Mouse (Mus musculus): ENCODE measurements around the gene Rps6ka5.
A peak's percentile ranks its signal among the peaks of the same experiment; 100 is the strongest.

Gene Rps6ka5

GRCm38 (mm10) chr12:100655972-100656371 is 70.8 kb downstream of the Rps6ka5 start:
- DNase-seq = no peak

- DNase-seq = no peak
Observed at GRCm38 (mm10) chr12:100641936-100642335, 84.8 kb downstream of the Rps6ka5 start.

DNA sequence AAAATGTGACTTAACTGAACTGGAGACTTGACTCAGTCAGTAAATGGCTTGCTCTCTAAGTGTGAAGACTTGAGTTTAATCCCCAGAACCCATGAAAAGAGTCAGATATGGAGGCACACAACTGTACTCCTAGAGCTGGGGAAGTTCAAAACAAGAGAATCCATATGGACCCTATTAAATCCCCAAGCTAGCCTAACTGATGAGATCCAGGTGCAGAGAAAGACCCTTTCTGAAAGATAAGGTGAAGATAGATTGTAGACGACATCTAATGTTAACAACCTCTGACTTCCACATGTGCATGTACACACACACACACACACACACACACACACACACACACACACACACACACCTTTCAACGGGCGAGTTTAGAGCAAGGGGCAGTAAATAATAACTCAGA is 86.1 kb downstream of the Rps6ka5 start:
- no peak for DNase-seq

DNA sequence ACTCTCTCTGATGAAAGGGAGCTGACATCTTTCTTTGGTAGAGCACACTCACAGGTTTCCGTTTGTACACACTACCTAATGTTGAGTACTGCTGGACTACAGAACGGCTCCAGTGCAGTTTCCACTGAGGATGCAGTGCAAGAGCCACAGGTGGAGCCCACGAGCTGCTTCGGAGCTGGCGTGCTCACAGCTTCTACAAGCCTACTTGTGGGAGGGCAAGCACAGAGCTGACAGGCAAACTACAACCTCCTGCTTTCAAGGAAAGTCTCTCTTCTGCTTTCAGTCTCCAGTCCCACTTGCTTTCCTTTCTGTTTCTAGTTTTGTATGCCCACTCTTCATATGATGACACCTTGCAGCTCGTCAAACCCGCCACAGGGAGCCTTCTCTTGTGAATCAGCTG is 87.1 kb downstream of the Rps6ka5 start:
- peak; percentile 53 to 61 for DNase-seq

- no peak for DNase-seq
Observed at GRCm38 (mm10) chr12:100637886-100638285, 88.9 kb downstream of the Rps6ka5 start.

GRCm38 (mm10) chr12:100636733-100637132 is 90.0 kb downstream of the Rps6ka5 start:
- DNase-seq = no peak

- DNase-seq = no peak
Observed at GRCm38 (mm10) chr12:100636299-100636633, 90.5 kb downstream of the Rps6ka5 start.

DNA sequence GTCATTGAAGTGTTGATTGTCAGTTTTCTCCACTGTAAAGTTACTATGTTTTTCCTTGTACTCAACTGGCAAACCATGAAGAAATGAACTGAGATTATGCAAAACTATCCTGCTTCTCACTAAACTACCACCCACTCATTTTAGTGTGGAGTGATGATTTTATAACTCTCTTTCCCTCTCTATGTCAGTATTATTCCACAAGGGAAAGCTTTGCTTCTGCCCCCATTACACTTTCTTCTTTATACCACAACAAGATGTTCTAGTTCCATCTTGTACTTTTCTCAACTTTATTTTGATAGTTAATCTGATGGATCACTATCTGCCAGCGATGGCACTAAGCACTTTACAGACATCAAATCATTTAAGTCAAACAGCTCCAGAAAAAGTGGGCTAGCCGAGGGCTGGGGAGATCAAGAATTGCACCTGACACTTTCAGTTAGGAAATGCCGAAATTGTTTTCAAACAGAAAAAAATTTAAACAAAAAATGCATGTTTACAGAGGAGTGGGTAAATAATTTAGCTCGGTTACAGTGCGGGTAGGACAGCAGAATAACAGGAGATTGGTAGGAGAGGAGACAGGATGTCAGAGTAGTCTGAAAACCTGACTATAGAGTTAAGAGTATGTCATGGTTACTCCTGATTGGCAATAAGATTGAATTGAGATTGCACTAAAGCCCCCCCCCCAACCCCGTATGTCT is 91.0 kb downstream of the Rps6ka5 start:
- no peak for DNase-seq

- peak in 1 of 2 experiments; percentile 22 for DNase-seq
Observed at GRCm38 (mm10) chr12:100633231-100633630, 93.6 kb downstream of the Rps6ka5 start.

- DNase-seq = peak; percentile 40 to 69
Observed at GRCm38 (mm10) chr12:100631286-100631685, 95.5 kb downstream of the Rps6ka5 start.

- peak; percentile 25 to 43 for DNase-seq
Observed at GRCm38 (mm10) chr12:100629126-100629920, 97.5 kb downstream of the Rps6ka5 start.

- no peak for DNase-seq
Observed at GRCm38 (mm10) chr12:100626991-100627677, 99.6 kb downstream of the Rps6ka5 start.

DNA sequence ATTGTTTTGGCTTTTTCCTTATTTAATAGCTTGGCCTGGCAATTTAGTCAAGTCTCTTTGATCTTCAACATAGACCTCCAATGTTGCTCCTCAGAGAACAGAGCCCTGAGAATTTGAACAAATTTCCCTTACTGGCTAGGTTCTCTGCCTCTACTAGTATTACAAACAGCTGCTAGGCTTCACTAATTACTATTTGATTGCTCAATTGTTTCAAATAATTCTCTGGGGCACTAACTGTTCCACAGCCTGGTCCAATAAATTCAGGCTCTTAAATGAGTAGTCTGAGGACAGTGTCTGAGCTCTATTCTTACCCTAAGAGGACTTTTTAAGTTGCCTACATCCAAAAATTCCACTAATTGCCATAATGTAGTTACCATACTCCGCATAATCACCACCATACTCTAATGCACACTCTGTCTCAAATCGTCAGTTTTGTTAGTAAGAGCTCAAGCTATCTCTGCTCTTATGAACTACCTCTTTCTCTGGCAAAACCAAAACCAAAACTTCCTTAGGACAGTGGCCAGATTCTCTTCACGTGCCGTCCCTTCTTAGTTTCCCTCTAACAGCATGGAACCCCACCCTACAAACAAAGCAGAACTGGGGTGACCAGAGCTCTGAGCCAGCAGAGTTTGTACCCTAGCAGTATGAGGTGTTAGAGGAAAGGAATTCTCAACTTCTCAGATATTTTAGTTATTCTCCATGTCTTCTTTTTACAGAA is 100.4 kb downstream of the Rps6ka5 start:
- DNase-seq = no peak

DNA sequence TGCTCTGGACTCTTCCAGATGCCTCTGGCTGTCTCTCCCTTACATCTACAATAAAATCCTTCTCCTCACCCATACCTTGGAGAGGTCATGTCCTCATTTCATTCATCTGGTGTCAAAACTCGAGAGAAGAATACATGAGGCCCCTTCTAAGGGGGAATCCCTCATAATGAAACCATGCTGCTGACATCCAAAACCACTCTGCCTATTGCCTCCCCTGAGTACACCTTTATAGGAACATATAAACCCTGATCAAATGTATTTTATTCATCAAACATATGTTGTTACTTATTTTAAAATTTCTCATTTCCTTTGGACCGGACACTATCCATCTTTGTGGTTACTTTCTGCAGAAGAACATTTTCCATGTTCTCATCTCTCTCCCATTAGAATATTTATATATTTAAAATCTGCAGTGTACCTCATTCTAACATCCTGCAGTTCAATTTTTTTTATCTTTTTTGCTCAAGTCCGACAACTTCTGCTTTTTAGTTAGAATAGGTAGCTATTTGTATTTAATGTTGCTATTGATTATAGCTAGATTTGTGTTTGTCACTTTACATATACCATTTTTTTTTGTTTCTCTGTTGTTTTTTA is 101.8 kb downstream of the Rps6ka5 start:
- DNase-seq = no peak

DNA sequence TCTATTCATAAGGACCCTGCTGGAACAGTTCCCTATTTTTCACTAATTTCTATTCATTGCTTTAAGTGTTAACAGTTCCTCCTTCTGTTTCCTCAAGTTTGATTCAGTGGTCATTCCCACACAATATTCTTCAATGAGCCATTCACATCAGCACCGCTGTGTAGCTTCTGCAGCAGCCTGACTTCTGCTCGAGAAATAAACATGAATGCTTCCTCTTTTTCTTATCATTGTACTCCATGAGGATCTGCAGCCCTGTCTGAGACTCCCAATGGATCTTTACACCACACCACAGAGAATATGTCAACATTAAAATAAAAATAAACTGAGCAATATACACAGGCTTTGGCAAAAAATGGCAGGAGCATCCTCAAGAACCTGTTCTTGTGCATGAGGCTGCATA is 111.5 kb downstream of the Rps6ka5 start:
- DNase-seq = no peak

DNA sequence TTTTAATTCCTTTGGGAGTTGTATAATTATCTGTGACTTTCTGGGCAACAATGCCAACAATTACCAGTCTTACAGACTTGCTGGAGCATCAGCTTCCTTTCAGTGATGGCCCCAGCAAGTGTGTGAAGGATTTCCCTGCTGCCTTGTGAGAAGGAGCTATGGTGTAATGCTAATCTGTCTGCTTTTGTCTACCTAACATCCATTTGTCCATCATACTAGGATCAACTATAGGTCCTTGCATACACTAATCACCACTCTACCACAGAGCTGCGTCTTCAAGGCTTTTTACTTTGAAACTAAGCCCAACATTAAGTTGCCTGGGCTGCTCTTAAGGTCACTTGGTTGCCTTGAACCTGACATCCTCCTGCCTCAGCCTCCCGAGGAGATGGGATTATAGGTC is 112.9 kb downstream of the Rps6ka5 start:
- no peak for DNase-seq

DNA sequence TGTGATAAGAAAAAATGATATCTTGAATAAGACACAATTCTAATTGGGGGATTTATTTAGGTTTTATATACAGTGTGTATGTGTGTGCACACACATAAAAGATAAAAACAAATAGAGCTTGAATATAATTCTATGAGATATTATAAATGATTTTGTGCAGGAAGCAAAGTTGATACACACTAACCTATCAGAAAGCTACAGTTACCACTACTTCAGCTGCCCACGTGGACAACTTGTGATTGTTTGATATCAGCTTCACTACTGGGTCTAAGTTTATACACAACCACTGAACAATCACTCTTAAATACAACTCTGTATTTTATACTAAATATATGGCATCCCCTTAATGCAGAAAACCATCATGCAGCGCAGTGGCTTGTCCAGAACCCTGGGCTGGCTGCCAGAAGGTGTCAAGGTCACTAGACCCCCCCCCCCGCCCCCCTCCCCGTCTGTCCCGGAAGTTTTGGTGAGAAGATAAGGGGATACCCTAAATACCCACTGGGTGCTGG is 113.5 kb downstream of the Rps6ka5 start:
- no peak for DNase-seq

DNA sequence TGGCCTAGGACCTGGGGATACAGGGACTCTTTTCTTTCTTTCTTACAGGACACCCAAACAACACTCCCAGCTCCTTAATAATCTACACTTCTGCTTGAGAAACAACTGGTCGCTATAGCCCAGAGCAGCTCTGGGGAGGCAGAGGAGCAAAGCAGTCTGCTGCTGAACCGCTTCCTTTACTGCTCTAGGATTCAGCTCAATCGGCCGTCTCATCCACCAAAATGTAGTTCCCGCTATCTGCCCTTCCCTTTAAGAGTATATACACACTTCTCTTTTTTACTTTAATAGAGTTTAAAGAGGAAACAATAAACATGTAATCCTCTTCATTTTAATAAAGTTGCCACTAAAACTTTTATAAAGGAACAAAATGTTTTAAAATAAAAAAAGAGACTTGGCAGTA is 117.0 kb downstream of the Rps6ka5 start:
- no peak for DNase-seq

GRCm38 (mm10) chr12:100609064-100609463 is 117.7 kb downstream of the Rps6ka5 start:
- no peak for DNase-seq

DNA sequence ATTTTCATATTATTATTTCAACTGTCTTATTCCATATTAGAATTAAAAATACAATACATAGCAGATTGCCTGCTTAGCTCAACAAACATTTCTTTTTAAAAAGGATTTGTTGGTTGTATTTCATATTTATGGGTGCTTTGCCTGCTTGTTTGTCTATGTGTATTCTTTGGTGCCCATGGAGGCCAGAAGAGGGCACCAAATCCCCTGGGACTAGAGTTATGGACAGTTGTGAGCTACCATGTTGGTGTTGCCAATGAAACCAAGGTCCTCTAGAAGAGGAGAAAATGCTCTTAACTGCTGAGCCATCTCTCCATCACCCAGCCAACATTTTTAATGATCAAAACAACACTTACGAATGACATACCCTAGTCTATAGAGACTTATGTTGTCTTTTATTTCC is 120.0 kb downstream of the Rps6ka5 start:
- no peak for DNase-seq

GRCm38 (mm10) chr12:100605596-100605995 is 121.2 kb downstream of the Rps6ka5 start:
- DNase-seq = no peak

DNA sequence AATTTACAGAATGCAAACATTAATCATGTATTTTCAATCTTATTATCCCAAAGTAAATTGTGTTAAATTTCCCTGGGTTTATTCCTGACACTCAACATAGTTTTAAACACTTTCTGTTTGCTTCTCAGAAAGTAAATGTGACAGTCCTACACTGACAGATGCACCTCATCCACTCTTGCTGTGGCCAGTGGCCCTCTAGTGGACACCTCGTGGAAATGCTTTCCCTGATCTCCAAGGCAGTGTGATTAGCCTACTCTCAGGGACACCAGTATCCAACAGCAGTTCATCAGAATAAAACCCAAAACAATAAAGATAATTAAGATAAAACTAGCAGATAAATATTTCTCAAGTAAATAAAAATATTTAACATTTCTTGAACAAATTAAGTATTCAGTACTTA is 122.2 kb downstream of the Rps6ka5 start:
- DNase-seq = peak; percentile 59 to 68

DNA sequence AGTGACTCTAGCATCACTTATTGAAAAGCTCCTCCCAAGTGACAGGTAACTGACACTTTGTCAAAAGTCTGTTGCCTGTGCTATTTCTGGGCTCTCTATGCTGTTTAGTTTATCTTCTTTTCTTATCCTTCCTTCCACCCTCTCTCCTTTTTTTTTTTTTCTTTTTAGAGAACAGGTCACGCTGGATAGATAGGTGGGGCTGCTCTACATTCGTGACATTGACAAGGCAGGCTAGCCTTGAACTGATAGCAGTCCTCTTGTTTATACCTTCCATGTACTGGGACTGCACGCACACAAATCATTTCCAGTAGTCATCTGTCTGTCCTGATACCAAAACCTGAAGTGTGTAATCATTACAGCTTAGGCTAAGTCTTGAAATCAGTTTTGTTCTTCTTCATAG is 132.1 kb downstream of the Rps6ka5 start:
- no peak for DNase-seq

Measured in cerebellum, postnatal 14 days (tissue).